ENCODE assay signal across 8 mouse cellular contexts in genomic region chr7:144937490-144937889, GRCm38 (mm10). TPM values are rescaled to one million over a fixed set of nuclear protein-coding genes. Genes with fewer than 3 reads are reported as not detected.
A peak's percentile ranks its signal among the peaks of the same experiment; 100 is the strongest.
DNase-seq lines count a peak whose midpoint lies in the region; ATAC-seq and TF ChIP-seq lines count a peak whose summit lies in the region.

No protein-coding gene starts in this region.

- peak overlapping the region; percentile 72 for H3K4me2 ChIP-seq in hindbrain, postnatal 0 days (ENCODE audit: low read depth, low read length)

- H3K27ac ChIP-seq in gastrocnemius, adult 2 months: peak overlapping the region; percentile 69; the same call in 1 of the 2 replicates
- peak overlapping the region; percentile 3; the same call in 1 of the 2 replicates for H3K27ac ChIP-seq in hindbrain, postnatal 0 days
- H3K27ac ChIP-seq in left cerebral cortex, adult 2 months: peak overlapping the region; percentile 82

- peaks cover 29% of the 10 kb centered on the region for H3K4me1 ChIP-seq in hindbrain, postnatal 0 days (ENCODE audit: insufficient read depth, low read length)

- ATAC-seq in hindbrain, postnatal 0 days: peak; percentile 30
- peak; percentile 75 for ATAC-seq in megakaryocyte, adult 5-6 weeks (ENCODE audit: poor library complexity, severe bottlenecking)

- H3K36me3 ChIP-seq in hindbrain, postnatal 0 days (ENCODE audit: insufficient read depth, low read length): peaks cover 12% of the 10 kb centered on the region

- H3K9me3 ChIP-seq in hindbrain, postnatal 0 days (ENCODE audit: low read length): no peaks in the 10 kb centered on the region

- intact Hi-C loops in gastrocnemius, adult 2 months (cut with DNase I): loop anchor here (1.0 to 5.0 kb wide), 3 partner anchors 161 to 306 kb away; no protein-coding TSS in a partner anchor
- intact Hi-C loops in left cerebral cortex, adult 2 months (cut with DNase I): loop anchor here (1.0 to 2.0 kb wide), 2 partner anchors 259 to 306 kb away; no protein-coding TSS in a partner anchor

- peak overlapping the region; percentile 57; the same call in 1 of the 2 replicates for H3K9ac ChIP-seq in hindbrain, postnatal 0 days (replicated peaks; ENCODE audit: low read length)

- H3K27me3 ChIP-seq in hindbrain, postnatal 0 days (ENCODE audit: insufficient read depth, low read length): peaks cover 12% of the 10 kb centered on the region; the same call in 1 of the 2 replicates

- DNase-seq in T-cell, adult 2 months (ENCODE audit: low spot score): peak; percentile 77
- peak; percentile 91 to 93 for DNase-seq in cerebellum, postnatal 4 days (ENCODE audit: low spot score in 2 of 2)
- peak; percentile 93 for DNase-seq in gastrocnemius, adult 2 months
- DNase-seq in hindbrain, postnatal 0 days (ENCODE audit: low spot score): peak; percentile 94
- DNase-seq in left cerebral cortex, adult 2 months (ENCODE audit: extremely low spot score in 1 of 2, low spot score in 2 of 2): peak; percentile 87 to 93
- DNase-seq in right cerebral cortex, adult 18-20 months: peak; percentile 88
- DNase-seq in urinary bladder, postnatal 10 days (ENCODE audit: low spot score): peak; percentile 73

- peak overlapping the region; percentile 83 for H3K4me3 ChIP-seq in gastrocnemius, adult 2 months
- peak overlapping the region; percentile 53 for H3K4me3 ChIP-seq in hindbrain, postnatal 0 days (ENCODE audit: low read length)
- peak overlapping the region; percentile 61 for H3K4me3 ChIP-seq in left cerebral cortex, adult 2 months

- peak; percentile 98 for TF ChIP-seq CTCF in gastrocnemius, adult 2 months (IDR thresholded peaks at IDR 0.05)
- peak; percentile 99 for TF ChIP-seq CTCF in hindbrain, postnatal 0 days (IDR thresholded peaks at IDR 0.05; ENCODE audit: low read depth)
- peak; percentile 99 for TF ChIP-seq CTCF in left cerebral cortex, adult 2 months (IDR thresholded peaks at IDR 0.05)

- 2% methylated on average over 20 of the region's 20 CpGs for WGBS in hindbrain, postnatal 0 days

RNA-seq across cellular contexts. Expression of gene Ccnd1, which starts 2.2 kb away (rescaled TPM):
- total RNA-seq in gastrocnemius, adult 2 months (2021): 1 to 10 TPM; 1.6 to 5.2 TPM
- total RNA-seq in hindbrain, postnatal 0 days (2014; rRNA removed): 49.7 and 67.8 TPM in 2 replicates
- polyA plus RNA-seq in hindbrain, postnatal 0 days (2015; fragmentation: Nextera tagmentation; extraction: Ambion mirVana): 37.6 and 42.8 TPM in 2 replicates
- total RNA-seq in left cerebral cortex, adult 2 months (2021): 10 to 100 TPM; 57.0 to 57.7 TPM
- total RNA-seq in megakaryocyte, adult 5-6 weeks (2015): 8.1 and 11.1 TPM in 2 replicates
- total RNA-seq in megakaryocyte, adult 5-6 weeks (2017): 5.2 and 5.5 TPM in 2 replicates

RNA-seq across cellular contexts. Expression of gene LTO1, which starts 22.6 kb away (rescaled TPM):
- 1 to 10 TPM; 8.1 to 9.9 TPM for total RNA-seq in gastrocnemius, adult 2 months (2021)
- total RNA-seq in hindbrain, postnatal 0 days (2014; rRNA removed): 22.6 and 25.9 TPM in 2 replicates
- polyA plus RNA-seq in hindbrain, postnatal 0 days (2015; fragmentation: Nextera tagmentation; extraction: Ambion mirVana): 19.3 and 22.4 TPM in 2 replicates
- 10 to 100 TPM; 26.4 to 27.8 TPM for total RNA-seq in left cerebral cortex, adult 2 months (2021)
- 13.8 and 14.5 TPM in 2 replicates for total RNA-seq in megakaryocyte, adult 5-6 weeks (2015)
- total RNA-seq in megakaryocyte, adult 5-6 weeks (2017): 49.5 and 53.8 TPM in 2 replicates

RNA-seq across cellular contexts. Expression of gene Fgf15, which starts 41.2 kb away (rescaled TPM):
- total RNA-seq in gastrocnemius, adult 2 months (2021): not detected
- 9.9 and 11.3 TPM in 2 replicates for total RNA-seq in hindbrain, postnatal 0 days (2014; rRNA removed)
- polyA plus RNA-seq in hindbrain, postnatal 0 days (2015; fragmentation: Nextera tagmentation; extraction: Ambion mirVana): 9.1 and 9.4 TPM in 2 replicates
- not detected for total RNA-seq in left cerebral cortex, adult 2 months (2021)
- not detected in 2 replicates for total RNA-seq in megakaryocyte, adult 5-6 weeks (2015)
- total RNA-seq in megakaryocyte, adult 5-6 weeks (2017): not detected in 2 replicates

Comparison
In these comparisons a context has a peak if more than half of its experiments do, and no peak if none do; other contexts are left out.
1. Peak in every context shown above with its lines: DNase-seq, ATAC-seq, H3K4me3 ChIP-seq and H3K27ac ChIP-seq.
2. H3K27ac ChIP-seq: peak in every context shown above with its lines; median percentile 82 in left cerebral cortex, adult 2 months; 69 in gastrocnemius, adult 2 months; 3 in hindbrain, postnatal 0 days.
3. RNA of gene Fgf15, which starts 41.2 kb away (total RNA-seq): 9.9 to 11.3 TPM in hindbrain, postnatal 0 days; not detected in gastrocnemius, adult 2 months, not detected in left cerebral cortex, adult 2 months and not detected in megakaryocyte, adult 5-6 weeks; every median in the first group is over 10 times any median in the second.